Mouse (Mus musculus): ENCODE results near the gene Phgr1.

The Phgr1 gene

GRCm38 (mm10) chr2:118822800-118823199, 50.2 kb downstream of the Phgr1 start:
- no peak for DNase-seq (ENCODE audit: low spot score in 2 of 2)

GRCm38 (mm10) chr2:118824396-118824795, 51.8 kb downstream of the Phgr1 start:
- DNase-seq (ENCODE audit: low spot score in 2 of 2): no peak
